Comparison of ENCODE assay signal across 15 mouse cellular contexts in the genomic region with DNA sequence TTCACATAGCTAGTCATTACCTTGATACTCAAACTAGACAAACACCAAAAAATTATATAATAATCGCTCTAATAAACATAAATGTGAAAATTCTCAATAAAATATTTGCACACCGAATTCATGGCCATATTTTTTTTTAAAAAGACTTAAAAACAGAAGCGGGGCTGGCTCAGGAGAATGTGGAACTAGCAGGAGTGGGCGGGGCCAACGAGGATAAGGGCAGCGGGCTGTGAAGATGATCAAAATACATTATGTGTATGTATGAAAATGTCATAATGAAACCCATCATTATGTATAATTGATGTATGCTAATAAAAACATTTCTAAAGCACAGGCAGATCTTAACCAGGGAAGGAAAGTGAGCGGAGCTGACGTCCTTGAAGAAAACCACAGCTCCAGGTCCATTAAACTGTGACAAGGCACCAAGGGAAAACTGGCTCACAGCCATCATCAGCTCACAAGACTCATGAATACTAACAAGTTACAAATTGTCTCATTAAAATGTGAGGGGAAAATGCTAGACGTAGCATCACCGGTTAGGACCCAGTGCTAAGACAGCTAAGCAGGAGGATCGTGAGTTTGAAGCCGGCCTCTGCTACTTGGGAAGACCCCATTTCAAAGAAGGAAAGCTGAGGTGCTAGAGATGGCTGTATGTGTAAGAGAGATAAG. TPM values are rescaled to one million over a fixed set of nuclear protein-coding genes. Genes with fewer than 3 reads are reported as not detected.
DNase-seq lines count a peak whose midpoint lies in the region; ATAC-seq and TF ChIP-seq lines count a peak whose summit lies in the region.
"Had no signal": no experiment of that assay in that cellular context is flagged by ENCODE, and none has a peak within 500 bp of the region (broad histone marks: within the 10 kb centered on the region; RNA-seq: fewer than 3 reads in every experiment).

No protein-coding gene starts in this region.

- H3K36me3 ChIP-seq in kidney, adult 2 months (ENCODE audit: control insufficient read depth, insufficient read depth, low read length): no peaks in the 10 kb centered on the region
- no peaks in the 10 kb centered on the region for H3K36me3 ChIP-seq in kidney, embryonic 14.5 days (ENCODE audit: control insufficient read depth, insufficient read depth, low read length)
- no peaks in the 10 kb centered on the region for H3K36me3 ChIP-seq in forebrain, embryonic 15.5 days
- H3K36me3 ChIP-seq in heart, embryonic 12.5 days: no peaks in the 10 kb centered on the region
- H3K36me3 ChIP-seq: embryonic facial prominence, embryonic 15.5 days; liver, embryonic 15.5 days had no signal

- no peak for TF ChIP-seq POLR2A in kidney, adult 2 months (IDR thresholded peaks at IDR 0.05; ENCODE audit: low read depth, low read length)
- TF ChIP-seq POLR2A in brain, embryonic 14.5 days (IDR thresholded peaks at IDR 0.05; ENCODE audit: borderline replicate concordance, extremely low read depth, insufficient read depth, insufficient read length, poor library complexity, severe bottlenecking): no peak

- H3K9ac ChIP-seq in kidney, embryonic 14.5 days (ENCODE audit: low read depth, low read length): no peak overlapping the region
- H3K9ac ChIP-seq in forebrain, embryonic 15.5 days (replicated peaks): no peak overlapping the region
- no peak overlapping the region for H3K9ac ChIP-seq in heart, embryonic 12.5 days
- H3K9ac ChIP-seq: embryonic facial prominence, embryonic 15.5 days; liver, embryonic 15.5 days had no signal

- H3K4me3 ChIP-seq in kidney, adult 2 months (ENCODE audit: insufficient read depth, low read depth, low read length): no peak overlapping the region
- H3K4me3 ChIP-seq in kidney, embryonic 14.5 days (ENCODE audit: low read length): no peak overlapping the region
- no peak overlapping the region for H3K4me3 ChIP-seq in forebrain, embryonic 15.5 days
- H3K4me3 ChIP-seq in heart, embryonic 12.5 days: no peak overlapping the region
- H3K4me3 ChIP-seq: embryonic facial prominence, embryonic 15.5 days; liver, embryonic 15.5 days; megakaryocyte, embryonic 14.5 days; myocyte had no signal

- no peak overlapping the region for H3K4me2 ChIP-seq in kidney, embryonic 14.5 days (replicated peaks; ENCODE audit: low read depth, low read length)
- H3K4me2 ChIP-seq in forebrain, embryonic 15.5 days (replicated peaks): no peak overlapping the region
- H3K4me2 ChIP-seq in heart, embryonic 12.5 days: no peak overlapping the region
- H3K4me2 ChIP-seq: embryonic facial prominence, embryonic 15.5 days; liver, embryonic 15.5 days had no signal

- no peaks in the 10 kb centered on the region; the same call in 1 of the 2 replicates for H3K27me3 ChIP-seq in kidney, adult 2 months (replicated peaks; ENCODE audit: control insufficient read depth, insufficient read depth, low read length)
- H3K27me3 ChIP-seq in kidney, embryonic 14.5 days (ENCODE audit: control insufficient read depth, insufficient read depth, low read length): no peaks in the 10 kb centered on the region
- H3K27me3 ChIP-seq in forebrain, embryonic 15.5 days: no peaks in the 10 kb centered on the region
- peaks cover 29% of the 10 kb centered on the region; the same call in 1 of the 2 replicates for H3K27me3 ChIP-seq in heart, embryonic 12.5 days (replicated peaks)
- H3K27me3 ChIP-seq: liver, embryonic 15.5 days had no signal

- ATAC-seq in kidney, embryonic 14.5 days (ENCODE audit: low FRiP score, low TSS enrichment): no peak
- ATAC-seq in forebrain, embryonic 15.5 days (replicated peaks): peak; percentile 51
- ATAC-seq in heart, embryonic 12.5 days (ENCODE audit: insufficient number of reproducible peaks, low FRiP score): no peak
- ATAC-seq: intestine, embryonic 16.5 days had no signal

- H3K9me3 ChIP-seq in kidney, embryonic 14.5 days (ENCODE audit: control insufficient read depth, low read length): no peaks in the 10 kb centered on the region
- no peaks in the 10 kb centered on the region for H3K9me3 ChIP-seq in forebrain, embryonic 15.5 days
- H3K9me3 ChIP-seq in heart, embryonic 12.5 days (replicated peaks): no peaks in the 10 kb centered on the region
- H3K9me3 ChIP-seq: embryonic facial prominence, embryonic 15.5 days; liver, embryonic 15.5 days; megakaryocyte, embryonic 14.5 days had no signal

- H3K27ac ChIP-seq in kidney, adult 2 months (ENCODE audit: insufficient read depth, low read depth, low read length): no peak overlapping the region
- H3K27ac ChIP-seq in kidney, embryonic 14.5 days (ENCODE audit: low read depth, low read length): no peak overlapping the region
- peak overlapping the region; percentile 38 for H3K27ac ChIP-seq in forebrain, embryonic 15.5 days (replicated peaks)
- H3K27ac ChIP-seq in heart, embryonic 12.5 days (ENCODE audit: poor library complexity, severe bottlenecking): no peak overlapping the region
- H3K27ac ChIP-seq: embryonic facial prominence, embryonic 15.5 days; liver, embryonic 15.5 days had no signal

- 73% methylated on average over 12 of the region's 12 CpGs for WGBS in kidney, adult 2 months
- WGBS in kidney, embryonic 14.5 days: 87% methylated on average over 12 of the region's 12 CpGs
- 43% methylated on average over 12 of the region's 12 CpGs for WGBS in forebrain, embryonic 15.5 days
- 84% methylated on average over 12 of the region's 12 CpGs for WGBS in heart, embryonic 12.5 days

- DNase-seq in kidney, adult 2 months: peak; percentile 49
- DNase-seq in brain, embryonic 14.5 days (ENCODE audit: low read depth): peak; percentile 95
- DNase-seq in kidney, postnatal 25 days: peak; percentile 48 to 54
- DNase-seq in heart, postnatal 14 days: no peak
- DNase-seq: heart, adult 11 months; layer of hippocampus, adult 9-11 months; lung, postnatal 10 days had no signal

- intact Hi-C loops in heart, postnatal 14 days (cut with DNase I): no loop called here

- TF ChIP-seq CTCF in kidney, adult 2 months (conservative IDR thresholded peaks at IDR 0.05; ENCODE audit: insufficient read depth, insufficient read length, low read depth, low read length): no peak
- TF ChIP-seq CTCF in brain, embryonic 14.5 days (IDR thresholded peaks at IDR 0.05; ENCODE audit: borderline replicate concordance, extremely low read depth, insufficient read depth, insufficient read length): no peak

- H3K4me1 ChIP-seq in kidney, adult 2 months (ENCODE audit: control insufficient read depth, insufficient read depth, low read length): no peaks in the 10 kb centered on the region
- peaks cover 14% of the 10 kb centered on the region; the same call in 1 of the 2 replicates for H3K4me1 ChIP-seq in kidney, embryonic 14.5 days (ENCODE audit: control insufficient read depth, insufficient read depth, low read length)
- H3K4me1 ChIP-seq in forebrain, embryonic 15.5 days: peaks cover 46% of the 10 kb centered on the region
- H3K4me1 ChIP-seq in heart, embryonic 12.5 days (replicated peaks): peaks cover 7% of the 10 kb centered on the region; the same call in 1 of the 2 replicates
- H3K4me1 ChIP-seq: embryonic facial prominence, embryonic 15.5 days; liver, embryonic 15.5 days had no signal

RNA-seq across cellular contexts. Expression of gene Slit1, which starts 33.8 kb away (rescaled TPM):
- 0.05 and 0.17 TPM in 2 replicates for polyA plus RNA-seq in kidney, adult 2 months (2012; rRNA removed)
- 4.7 and 6.0 TPM in 2 replicates for polyA plus RNA-seq in kidney, embryonic 14.5 days (2014; fragmentation: Nextera tagmentation; extraction: Ambion mirVana)
- polyA plus RNA-seq in brain, embryonic 14.5 days (2012; rRNA removed): 31.8 and 51.5 TPM in 2 replicates
- polyA plus RNA-seq in forebrain, embryonic 15.5 days (2015; fragmentation: Nextera tagmentation; extraction: Ambion mirVana): 17.5 and 21.0 TPM in 2 replicates
- total RNA-seq in heart, postnatal 14 days (2021): under 1 TPM; 0.07 to 0.12 TPM
- polyA plus RNA-seq in heart, embryonic 12.5 days (2016; fragmentation: Nextera tagmentation; extraction: Ambion mirVana): 0.04 and 0.13 TPM in 2 replicates

Comparison
In these comparisons a context has a peak if more than half of its experiments do, and no peak if none do; other contexts are left out.
1. DNase-seq: peak in kidney, adult 2 months (single experiment), brain, embryonic 14.5 days (single experiment) and kidney, postnatal 25 days (2 of 2); none in heart, postnatal 14 days (0 of 2).